Mouse (Mus musculus): ENCODE results near the gene Twsg1. TPM values are rescaled to one million over a fixed set of nuclear protein-coding genes. Genes with fewer than 3 reads are reported as not detected.
"Not testable (repeated sequence)": the region's sequence is repeated elsewhere in the genome, so short reads cannot be mapped to it uniquely, and the experiment has no call there.

The Twsg1 gene
- 76.3 and 77.5 TPM in 2 replicates for polyA plus RNA-seq (2015; fragmentation: Nextera tagmentation; extraction: Ambion mirVana)

GRCm38 (mm10) chr17:65950622-65951404 lies at the start of gene Twsg1:
Twsg1 (minus strand) TSS chr17:65951226.
- Histone ChIP-seq H3K27me3 (no peaks in the 10 kb centered on the region), H3K4me3 (peak within 1 kb of the TSS; percentile 88), H3K4me2 (replicated peaks) (peak within 1 kb of the TSS; percentile 54), H3K9me3 (no peaks in the 10 kb centered on the region), H3K27ac (replicated peaks) (peak within 1 kb of the TSS; percentile 84), H3K4me1 (peaks cover 17% of the 10 kb centered on the region), H3K36me3 (peaks cover 24% of the 10 kb centered on the region), H3K9ac (replicated peaks) (peak within 1 kb of the TSS; percentile 86)
- peak; percentile 97 for ATAC-seq (replicated peaks)
- under 1% methylated on average over 79 of the region's 87 CpGs for WGBS

- Histone ChIP-seq H3K4me2 (replicated peaks) (no peak overlapping the region), H3K27me3 (no peaks in the 10 kb centered on the region), H3K4me3 (no peak overlapping the region), H3K4me1 (no peaks in the 10 kb centered on the region), H3K36me3 (peaks cover 10% of the 10 kb centered on the region), H3K27ac (replicated peaks) (no peak overlapping the region), H3K9ac (replicated peaks) (no peak overlapping the region), H3K9me3 (no peaks in the 10 kb centered on the region)
- no peak for ATAC-seq (replicated peaks)
- WGBS = 92% methylated on average over 3 of the region's 3 CpGs
These were observed 37.3 kb upstream of the Twsg1 start for GRCm38 (mm10) chr17:65988151-65988820.

GRCm38 (mm10) chr17:65976720-65977119 lies 25.7 kb upstream of the Twsg1 start:
- not testable (repeated sequence) for H3K27me3 ChIP-seq; H3K9me3 ChIP-seq; ATAC-seq (replicated peaks); H3K4me3 ChIP-seq; H3K27ac ChIP-seq (replicated peaks); H3K9ac ChIP-seq (replicated peaks); H3K4me1 ChIP-seq; H3K4me2 ChIP-seq (replicated peaks)
- H3K36me3 ChIP-seq = peaks cover 25% of the 10 kb centered on the region; the same call in 1 of the 2 replicates

GRCm38 (mm10) chr17:65967751-65968150 lies 16.7 kb upstream of the Twsg1 start:
- peaks cover 13% of the 10 kb centered on the region for H3K36me3 ChIP-seq
- WGBS = 62% methylated on average over 11 of the region's 11 CpGs
- no peak overlapping the region for H3K9ac ChIP-seq (replicated peaks)
- H3K4me3 ChIP-seq = no peak overlapping the region
- H3K4me1 ChIP-seq = no peaks in the 10 kb centered on the region
- no peaks in the 10 kb centered on the region for H3K9me3 ChIP-seq
- H3K27me3 ChIP-seq = no peaks in the 10 kb centered on the region
- no peak overlapping the region for H3K27ac ChIP-seq (replicated peaks)
- H3K4me2 ChIP-seq (replicated peaks) = no peak overlapping the region
- ATAC-seq (replicated peaks) = no peak

GRCm38 (mm10) chr17:65962263-65962662 lies 11.2 kb upstream of the Twsg1 start:
- H3K27ac ChIP-seq (replicated peaks) = no peak overlapping the region
- 95% methylated on average over 2 of the region's 2 CpGs for WGBS
- H3K9ac ChIP-seq (replicated peaks) = no peak overlapping the region
- H3K27me3 ChIP-seq = no peaks in the 10 kb centered on the region
- H3K4me1 ChIP-seq = no peaks in the 10 kb centered on the region
- no peak overlapping the region for H3K4me2 ChIP-seq (replicated peaks)
- ATAC-seq (replicated peaks) = no peak
- no peaks in the 10 kb centered on the region for H3K9me3 ChIP-seq
- H3K4me3 ChIP-seq = no peak overlapping the region
- H3K36me3 ChIP-seq = no peaks in the 10 kb centered on the region; the same call in 1 of the 2 replicates

- ATAC-seq (replicated peaks) = no peak; the same call in 1 of the 2 replicates
These were observed 10.6 kb upstream of the Twsg1 start for GRCm38 (mm10) chr17:65961606-65962136.

GRCm38 (mm10) chr17:65959011-65959410 lies 8.0 kb upstream of the Twsg1 start:
- ATAC-seq (replicated peaks) = no peak
- Histone ChIP-seq H3K9ac (replicated peaks) (no peak overlapping the region), H3K4me2 (replicated peaks) (no peak overlapping the region), H3K36me3 (no peaks in the 10 kb centered on the region), H3K9me3 (no peaks in the 10 kb centered on the region), H3K4me1 (no peaks in the 10 kb centered on the region), H3K4me3 (no peak overlapping the region), H3K27me3 (no peaks in the 10 kb centered on the region), H3K27ac (replicated peaks) (no peak overlapping the region)
- WGBS = 91% methylated on average over 3 of the region's 3 CpGs

More at GRCm38 (mm10) chr17:65961606-65962136, 10.6 kb upstream of the Twsg1 start:
- 85% methylated on average over 2 of the region's 2 CpGs for WGBS
- H3K4me1 ChIP-seq = no peaks in the 10 kb centered on the region
- H3K9ac ChIP-seq (replicated peaks) = no peak overlapping the region
- H3K4me2 ChIP-seq (replicated peaks) = no peak overlapping the region
- H3K9me3 ChIP-seq = no peaks in the 10 kb centered on the region
- no peak overlapping the region for H3K4me3 ChIP-seq
- no peaks in the 10 kb centered on the region for H3K36me3 ChIP-seq
- no peak overlapping the region for H3K27ac ChIP-seq (replicated peaks)
- H3K27me3 ChIP-seq = no peaks in the 10 kb centered on the region

- Histone ChIP-seq H3K4me2 (replicated peaks) (no peak overlapping the region), H3K27me3 (no peaks in the 10 kb centered on the region), H3K4me1 (no peaks in the 10 kb centered on the region), H3K9me3 (no peaks in the 10 kb centered on the region), H3K27ac (replicated peaks) (no peak overlapping the region), H3K36me3 (no peaks in the 10 kb centered on the region), H3K9ac (replicated peaks) (no peak overlapping the region), H3K4me3 (no peak overlapping the region)
- no peak for ATAC-seq (replicated peaks)
- WGBS = 84% methylated on average over 1 of the region's 1 CpGs
These were observed 7.3 kb upstream of the Twsg1 start for GRCm38 (mm10) chr17:65958366-65958765.

- 0 out of 2 replicates have a peak overlapping the region, but pooled peaks have one; percentile 19 for H3K27ac ChIP-seq (replicated peaks)
- H3K27me3 ChIP-seq = no peaks in the 10 kb centered on the region
- H3K4me3 ChIP-seq = no peak overlapping the region
- no peak overlapping the region for H3K9ac ChIP-seq (replicated peaks)
- ATAC-seq (replicated peaks) = no peak; the same call in 1 of the 2 replicates
- no peaks in the 10 kb centered on the region for H3K36me3 ChIP-seq
- no peaks in the 10 kb centered on the region for H3K4me1 ChIP-seq
- WGBS = 60% methylated on average over 8 of the region's 8 CpGs
- H3K4me2 ChIP-seq (replicated peaks) = no peak overlapping the region
- H3K9me3 ChIP-seq = no peaks in the 10 kb centered on the region
These were observed 6.8 kb upstream of the Twsg1 start for GRCm38 (mm10) chr17:65957782-65958325.

GRCm38 (mm10) chr17:65956993-65957781 lies 6.2 kb upstream of the Twsg1 start:
- no peaks in the 10 kb centered on the region for H3K4me1 ChIP-seq
- no peak overlapping the region for H3K9ac ChIP-seq (replicated peaks)
- WGBS = 82% methylated on average over 14 of the region's 14 CpGs
- H3K36me3 ChIP-seq = no peaks in the 10 kb centered on the region
- no peaks in the 10 kb centered on the region for H3K27me3 ChIP-seq
- ATAC-seq (replicated peaks) = no peak; the same call in 1 of the 2 replicates
- no peaks in the 10 kb centered on the region for H3K9me3 ChIP-seq
- no peak overlapping the region for H3K4me3 ChIP-seq
- H3K4me2 ChIP-seq (replicated peaks) = no peak overlapping the region
- no peak overlapping the region for H3K27ac ChIP-seq (replicated peaks)

GRCm38 (mm10) chr17:65956140-65956539 lies 5.1 kb upstream of the Twsg1 start:
- no peaks in the 10 kb centered on the region for H3K9me3 ChIP-seq
- no peak for ATAC-seq (replicated peaks)
- no peak overlapping the region for H3K4me3 ChIP-seq

More at GRCm38 (mm10) chr17:65956140-65956539, 5.1 kb upstream of the Twsg1 start:
- H3K4me2 ChIP-seq (replicated peaks) = no peak overlapping the region
- no peaks in the 10 kb centered on the region for H3K27me3 ChIP-seq
- peaks cover 3% of the 10 kb centered on the region; the same call in 1 of the 2 replicates for H3K4me1 ChIP-seq
- H3K36me3 ChIP-seq = no peaks in the 10 kb centered on the region
- H3K27ac ChIP-seq (replicated peaks) = no peak overlapping the region
- no peak overlapping the region for H3K9ac ChIP-seq (replicated peaks)
- WGBS = 71% methylated on average over 3 of the region's 3 CpGs
